Mouse (Mus musculus): ENCODE data around the gene Macf1. TPM values are rescaled to one million over a fixed set of nuclear protein-coding genes. Genes with fewer than 3 reads are reported as not detected.

The Macf1 gene
- polyA plus RNA-seq, 1 experiment = 60.4 TPM

- peaks cover 52% of the 10 kb centered on the region for H3K79me3 ChIP-seq (ENCODE audit: low read depth)
- no peaks in the 10 kb centered on the region for H3K27me3 ChIP-seq (ENCODE audit: control insufficient read depth, insufficient read depth, insufficient read length)
- peaks cover 59% of the 10 kb centered on the region for H3K79me2 ChIP-seq (ENCODE audit: control insufficient read depth, insufficient read depth)
- TF ChIP-seq USF1 (IDR thresholded peaks at IDR 0.05; ENCODE audit: low read depth) (no peak), MYOG (IDR thresholded peaks at IDR 0.05; ENCODE audit: control insufficient read depth, extremely low read depth, insufficient read length) (no peak), CTCF (IDR thresholded peaks at IDR 0.05; ENCODE audit: control insufficient read depth, insufficient read depth, insufficient read length) (no peak), FOSL1 (IDR thresholded peaks at IDR 0.05; ENCODE audit: insufficient read depth, low read length, poor library complexity, severe bottlenecking) (no peak), CEBPB (IDR thresholded peaks at IDR 0.05; ENCODE audit: low read depth) (no peak), MYOD1 (IDR thresholded peaks at IDR 0.05; ENCODE audit: control insufficient read depth, insufficient read length, low read depth) (no peak), MAX (IDR thresholded peaks at IDR 0.05) (no peak)
- H3K4me3 ChIP-seq (ENCODE audit: insufficient read depth, poor library complexity, severe bottlenecking) = no peak overlapping the region
- H3K36me3 ChIP-seq (ENCODE audit: control insufficient read depth, insufficient read depth) = peaks cover 77% of the 10 kb centered on the region
- no peak overlapping the region for H3ac ChIP-seq (ENCODE audit: control insufficient read depth, insufficient read length, low read depth)
Observed at GRCm38 (mm10) chr4:123401265-123401664, 282.9 kb downstream of the Macf1 start.

DNA sequence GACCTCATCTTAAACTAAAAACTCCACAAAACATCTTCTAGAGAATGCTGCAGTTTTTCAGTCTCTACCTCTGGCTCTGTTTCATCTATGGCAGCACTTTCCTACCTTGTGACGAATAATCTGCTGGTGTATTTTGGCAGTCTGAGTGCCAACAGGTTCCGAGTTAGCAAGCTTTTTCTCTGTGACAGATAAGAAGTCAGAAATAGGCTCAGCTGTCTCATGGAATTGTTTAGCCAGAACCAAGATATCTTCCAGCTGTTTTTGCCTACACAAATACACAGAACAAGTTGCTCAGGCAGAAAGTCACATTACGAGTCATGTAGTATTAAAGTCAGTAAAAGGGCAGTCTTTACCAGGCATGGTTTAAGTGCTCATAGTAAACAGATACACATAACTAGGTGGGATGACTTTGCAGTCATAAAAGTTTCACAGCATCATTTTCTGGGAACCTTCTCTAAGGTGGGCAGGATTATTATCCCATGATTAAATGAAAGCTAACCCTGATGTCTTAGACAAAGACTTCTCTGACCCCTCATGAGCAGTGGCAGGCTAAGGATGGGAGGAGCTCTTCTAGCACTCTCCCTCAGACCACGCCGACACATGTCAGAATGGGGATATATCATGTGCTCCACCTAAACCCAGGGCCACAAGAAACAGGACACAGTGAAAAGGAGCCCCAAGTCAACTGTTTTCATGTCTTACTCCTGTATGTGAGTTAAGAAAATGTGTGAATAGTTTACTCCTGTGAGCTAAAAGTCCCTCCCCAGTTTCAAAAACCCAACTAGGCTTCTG lies 286.3 kb downstream of the Macf1 start:
- Histone ChIP-seq H3K79me2 (ENCODE audit: control insufficient read depth, insufficient read depth) (peaks cover 25% of the 10 kb centered on the region), H3K4me3 (ENCODE audit: insufficient read depth, poor library complexity, severe bottlenecking) (no peak overlapping the region), H3K79me3 (ENCODE audit: low read depth) (peaks cover 19% of the 10 kb centered on the region), H3K27me3 (ENCODE audit: control insufficient read depth, insufficient read depth, insufficient read length) (no peaks in the 10 kb centered on the region), H3K36me3 (ENCODE audit: control insufficient read depth, insufficient read depth) (peaks cover 92% of the 10 kb centered on the region), H3ac (ENCODE audit: control insufficient read depth, insufficient read length, low read depth) (no peak overlapping the region)
- TF ChIP-seq MAX (IDR thresholded peaks at IDR 0.05) (no peak), MYOD1 (IDR thresholded peaks at IDR 0.05; ENCODE audit: control insufficient read depth, insufficient read length, low read depth) (no peak), USF1 (IDR thresholded peaks at IDR 0.05; ENCODE audit: low read depth) (no peak), CTCF (IDR thresholded peaks at IDR 0.05; ENCODE audit: control insufficient read depth, insufficient read depth, insufficient read length) (no peak), MYOG (IDR thresholded peaks at IDR 0.05; ENCODE audit: control insufficient read depth, extremely low read depth, insufficient read length) (no peak), FOSL1 (IDR thresholded peaks at IDR 0.05; ENCODE audit: insufficient read depth, low read length, poor library complexity, severe bottlenecking) (no peak), CEBPB (IDR thresholded peaks at IDR 0.05; ENCODE audit: low read depth) (no peak)

DNA sequence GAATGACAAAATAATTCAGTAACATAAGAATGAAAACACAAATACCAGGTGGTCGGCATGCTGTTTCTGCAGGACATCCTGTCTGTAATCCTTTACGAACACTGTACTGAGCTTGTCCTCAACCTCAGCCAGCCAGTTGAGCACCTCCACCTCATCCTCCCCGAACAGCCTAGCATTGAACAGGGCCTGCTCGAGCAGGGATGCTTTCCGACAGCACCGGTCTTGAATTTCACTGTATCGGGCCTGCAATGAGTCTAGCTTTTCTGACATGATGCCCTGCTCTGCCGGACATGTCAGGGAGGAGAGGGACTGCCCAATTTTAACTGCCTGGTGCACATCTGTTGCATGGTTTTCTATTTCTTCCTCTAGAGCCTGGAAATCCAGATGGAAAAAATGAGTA lies 287.1 kb downstream of the Macf1 start:
- Histone ChIP-seq H3K4me3 (ENCODE audit: insufficient read depth, poor library complexity, severe bottlenecking) (no peak overlapping the region), H3K27me3 (ENCODE audit: control insufficient read depth, insufficient read depth, insufficient read length) (no peaks in the 10 kb centered on the region), H3K79me3 (ENCODE audit: low read depth) (peaks cover 17% of the 10 kb centered on the region), H3ac (ENCODE audit: control insufficient read depth, insufficient read length, low read depth) (no peak overlapping the region), H3K36me3 (ENCODE audit: control insufficient read depth, insufficient read depth) (peaks cover 98% of the 10 kb centered on the region), H3K79me2 (ENCODE audit: control insufficient read depth, insufficient read depth) (peaks cover 17% of the 10 kb centered on the region)
- TF ChIP-seq CTCF (IDR thresholded peaks at IDR 0.05; ENCODE audit: control insufficient read depth, insufficient read depth, insufficient read length) (no peak), MYOD1 (IDR thresholded peaks at IDR 0.05; ENCODE audit: control insufficient read depth, insufficient read length, low read depth) (no peak), CEBPB (IDR thresholded peaks at IDR 0.05; ENCODE audit: low read depth) (no peak), MAX (IDR thresholded peaks at IDR 0.05) (no peak), FOSL1 (IDR thresholded peaks at IDR 0.05; ENCODE audit: insufficient read depth, low read length, poor library complexity, severe bottlenecking) (no peak), MYOG (IDR thresholded peaks at IDR 0.05; ENCODE audit: control insufficient read depth, extremely low read depth, insufficient read length) (no peak), USF1 (IDR thresholded peaks at IDR 0.05; ENCODE audit: low read depth) (no peak)

DNA sequence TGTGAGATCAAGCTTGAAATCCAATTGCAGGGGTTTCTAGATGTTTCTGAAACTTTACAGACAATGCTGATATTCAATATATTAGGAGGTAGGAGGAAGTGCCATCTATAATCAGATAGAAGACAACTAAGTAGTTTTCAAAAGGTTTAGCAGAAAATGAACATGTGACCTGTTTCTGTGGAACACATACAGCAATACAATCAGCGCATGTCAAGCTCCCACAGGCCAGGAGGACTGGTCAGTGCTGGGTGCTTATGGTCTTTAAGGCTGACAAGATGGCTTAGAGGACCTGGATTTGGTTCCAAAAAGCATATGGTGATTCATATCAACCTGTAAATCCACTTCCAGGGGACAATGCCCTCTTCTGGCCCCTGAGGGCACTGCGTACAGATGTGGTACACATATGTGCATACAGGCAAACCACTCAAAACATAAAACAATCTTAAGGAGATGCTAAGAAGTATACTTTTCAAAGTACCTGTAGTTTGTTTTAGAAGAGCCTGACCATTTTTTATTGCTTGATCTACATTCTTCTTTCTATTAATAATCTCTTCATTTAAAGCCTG lies 288.6 kb downstream of the Macf1 start:
- TF ChIP-seq MYOG (IDR thresholded peaks at IDR 0.05; ENCODE audit: control insufficient read depth, extremely low read depth, insufficient read length) (no peak), MYOD1 (IDR thresholded peaks at IDR 0.05; ENCODE audit: control insufficient read depth, insufficient read length, low read depth) (no peak)
- Histone ChIP-seq H3ac (ENCODE audit: control insufficient read depth, insufficient read length, low read depth) (no peak overlapping the region), H3K4me3 (ENCODE audit: insufficient read depth, poor library complexity, severe bottlenecking) (no peak overlapping the region), H3K27me3 (ENCODE audit: control insufficient read depth, insufficient read depth, insufficient read length) (no peaks in the 10 kb centered on the region), H3K79me3 (ENCODE audit: low read depth) (peaks cover 6% of the 10 kb centered on the region), H3K79me2 (ENCODE audit: control insufficient read depth, insufficient read depth) (peaks cover 2% of the 10 kb centered on the region), H3K36me3 (ENCODE audit: control insufficient read depth, insufficient read depth) (peaks cover 96% of the 10 kb centered on the region)

GRCm38 (mm10) chr4:123394878-123395277 lies 289.3 kb downstream of the Macf1 start:
- H3ac ChIP-seq (ENCODE audit: control insufficient read depth, insufficient read length, low read depth) = no peak overlapping the region
- H3K79me2 ChIP-seq (ENCODE audit: control insufficient read depth, insufficient read depth) = no peaks in the 10 kb centered on the region
- peaks cover 4% of the 10 kb centered on the region for H3K79me3 ChIP-seq (ENCODE audit: low read depth)
- H3K27me3 ChIP-seq (ENCODE audit: control insufficient read depth, insufficient read depth, insufficient read length) = no peaks in the 10 kb centered on the region
- H3K36me3 ChIP-seq (ENCODE audit: control insufficient read depth, insufficient read depth) = peaks cover 96% of the 10 kb centered on the region
- H3K4me3 ChIP-seq (ENCODE audit: insufficient read depth, poor library complexity, severe bottlenecking) = no peak overlapping the region
- TF ChIP-seq CTCF (IDR thresholded peaks at IDR 0.05; ENCODE audit: control insufficient read depth, insufficient read depth, insufficient read length) (no peak), FOSL1 (IDR thresholded peaks at IDR 0.05; ENCODE audit: insufficient read depth, low read length, poor library complexity, severe bottlenecking) (no peak), MAX (IDR thresholded peaks at IDR 0.05) (no peak)

DNA sequence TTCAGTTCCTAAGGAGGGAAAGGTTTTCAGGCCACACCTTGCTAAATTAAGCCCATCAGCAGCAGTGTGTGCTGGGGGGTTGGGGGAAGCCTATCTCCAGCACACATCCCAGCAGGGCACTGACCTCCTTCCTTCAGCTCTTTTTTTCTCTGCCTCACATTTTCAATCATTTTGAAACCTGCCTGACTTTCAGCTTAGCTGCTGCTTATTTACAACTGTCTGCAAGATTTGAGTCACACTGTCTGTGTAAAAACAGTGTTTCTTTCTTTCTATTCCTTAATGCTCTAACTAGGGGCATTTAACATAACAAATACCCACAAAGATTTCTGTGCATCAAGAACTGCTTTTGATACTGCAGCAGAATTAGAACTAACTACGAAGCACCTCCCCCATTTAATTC lies 289.9 kb downstream of the Macf1 start:
- peaks cover 2% of the 10 kb centered on the region for H3K79me3 ChIP-seq (ENCODE audit: low read depth)
- H3K4me3 ChIP-seq (ENCODE audit: insufficient read depth, poor library complexity, severe bottlenecking) = no peak overlapping the region
- peaks cover 95% of the 10 kb centered on the region for H3K36me3 ChIP-seq (ENCODE audit: control insufficient read depth, insufficient read depth)
- H3ac ChIP-seq (ENCODE audit: control insufficient read depth, insufficient read length, low read depth) = no peak overlapping the region
- no peak for TF ChIP-seq CTCF (IDR thresholded peaks at IDR 0.05; ENCODE audit: control insufficient read depth, insufficient read depth, insufficient read length)
- no peak for TF ChIP-seq FOSL1 (IDR thresholded peaks at IDR 0.05; ENCODE audit: insufficient read depth, low read length, poor library complexity, severe bottlenecking)
- no peak for TF ChIP-seq MYOG (IDR thresholded peaks at IDR 0.05; ENCODE audit: control insufficient read depth, extremely low read depth, insufficient read length)
- no peak for TF ChIP-seq MAX (IDR thresholded peaks at IDR 0.05)
- no peak for TF ChIP-seq CEBPB (IDR thresholded peaks at IDR 0.05; ENCODE audit: low read depth)
- no peak for TF ChIP-seq USF1 (IDR thresholded peaks at IDR 0.05; ENCODE audit: low read depth)
- TF ChIP-seq MYOD1 (IDR thresholded peaks at IDR 0.05; ENCODE audit: control insufficient read depth, insufficient read length, low read depth) = no peak
- H3K79me2 ChIP-seq (ENCODE audit: control insufficient read depth, insufficient read depth) = no peaks in the 10 kb centered on the region
- H3K27me3 ChIP-seq (ENCODE audit: control insufficient read depth, insufficient read depth, insufficient read length) = no peaks in the 10 kb centered on the region
